ENCODE assay signal across 25 mouse cellular contexts in the genomic region with DNA sequence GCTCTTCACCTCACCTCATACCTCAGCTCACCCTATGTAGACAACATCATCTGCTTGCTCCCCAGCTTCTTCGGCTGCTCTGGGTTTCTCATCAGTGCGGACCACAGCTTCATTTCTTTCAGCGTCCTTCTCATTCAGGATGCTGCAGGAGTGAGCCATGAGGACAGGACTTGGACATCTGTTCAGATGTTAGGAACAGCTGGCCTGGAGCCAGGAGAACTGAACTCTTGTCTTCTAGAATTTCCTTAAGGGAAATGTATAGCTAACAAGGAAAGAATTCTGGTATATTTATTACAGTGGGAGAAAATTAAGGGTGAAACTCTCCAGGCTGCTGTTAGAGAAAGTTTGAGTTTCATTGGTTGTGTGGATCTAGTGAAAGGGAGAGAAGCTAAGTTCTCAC.
DNase-seq lines count a peak whose midpoint lies in the region; ATAC-seq and TF ChIP-seq lines count a peak whose summit lies in the region.
"Had no signal": no experiment of that assay in that cellular context is flagged by ENCODE, and none has a peak within 500 bp of the region (broad histone marks: within the 10 kb centered on the region; RNA-seq: fewer than 3 reads in every experiment).

No protein-coding gene starts in this region.

- H3K4me3 ChIP-seq in heart, embryonic 10.5 days = no peak overlapping the region
- no peak overlapping the region for H3K4me3 ChIP-seq in kidney, postnatal 0 days (replicated peaks; ENCODE audit: low read depth, low read length)
- no peak overlapping the region for H3K4me3 ChIP-seq in limb, embryonic 14.5 days (replicated peaks; ENCODE audit: low read length)
- H3K4me3 ChIP-seq in limb, embryonic 10.5 days = no peak overlapping the region
- H3K4me3 ChIP-seq: embryonic facial prominence, embryonic 12.5 days; erythroblast, embryonic 14.5 days; forebrain, embryonic 12.5 days; forebrain, embryonic 15.5 days; heart, embryonic 13.5 days; hindbrain, embryonic 10.5 days; hindbrain, embryonic 13.5 days; intestine, embryonic 15.5 days had no signal

- ATAC-seq in kidney, postnatal 0 days (replicated peaks; ENCODE audit: low FRiP score, low read depth) = no peak
- no peak for ATAC-seq in limb, embryonic 14.5 days (ENCODE audit: low FRiP score, low read depth)
- ATAC-seq: forebrain, embryonic 15.5 days; hindbrain, embryonic 16.5 days; intestine, embryonic 15.5 days; Patski had no signal

- WGBS in heart, embryonic 10.5 days = 92% methylated on average over 3 of the region's 3 CpGs
- 74% methylated on average over 3 of the region's 3 CpGs for WGBS in kidney, postnatal 0 days
- WGBS in limb, embryonic 14.5 days = 84% methylated on average over 3 of the region's 3 CpGs
- 94% methylated on average over 3 of the region's 3 CpGs for WGBS in limb, embryonic 10.5 days

- TF ChIP-seq POLR2A in limb, embryonic 14.5 days (IDR thresholded peaks at IDR 0.05; ENCODE audit: borderline replicate concordance, extremely low read depth, insufficient read depth, insufficient read length) = no peak

- H3K9ac ChIP-seq in kidney, postnatal 0 days (ENCODE audit: low read depth, low read length) = no peak overlapping the region
- no peak overlapping the region for H3K9ac ChIP-seq in limb, embryonic 14.5 days (ENCODE audit: low read depth, low read length, severe bottlenecking)
- H3K9ac ChIP-seq: embryonic facial prominence, embryonic 12.5 days; forebrain, embryonic 12.5 days; forebrain, embryonic 15.5 days; heart, embryonic 13.5 days; hindbrain, embryonic 13.5 days; intestine, embryonic 15.5 days had no signal

- no peaks in the 10 kb centered on the region for H3K27me3 ChIP-seq in heart, embryonic 10.5 days (ENCODE audit: insufficient read depth, poor library complexity, severe bottlenecking)
- no peaks in the 10 kb centered on the region for H3K27me3 ChIP-seq in kidney, postnatal 0 days (ENCODE audit: insufficient read depth, low read length)
- no peaks in the 10 kb centered on the region for H3K27me3 ChIP-seq in limb, embryonic 14.5 days (ENCODE audit: control insufficient read depth, insufficient read depth, low read length)
- no peaks in the 10 kb centered on the region for H3K27me3 ChIP-seq in limb, embryonic 10.5 days (ENCODE audit: low read depth, poor library complexity, severe bottlenecking)
- H3K27me3 ChIP-seq: embryonic facial prominence, embryonic 12.5 days; forebrain, embryonic 12.5 days; forebrain, embryonic 15.5 days; heart, embryonic 13.5 days; hindbrain, embryonic 13.5 days; intestine, embryonic 15.5 days had no signal

- H3K9me3 ChIP-seq in heart, embryonic 10.5 days = no peaks in the 10 kb centered on the region
- no peaks in the 10 kb centered on the region for H3K9me3 ChIP-seq in kidney, postnatal 0 days (replicated peaks; ENCODE audit: low read length)
- no peaks in the 10 kb centered on the region for H3K9me3 ChIP-seq in limb, embryonic 14.5 days (ENCODE audit: control insufficient read depth, low read length)
- no peaks in the 10 kb centered on the region for H3K9me3 ChIP-seq in limb, embryonic 10.5 days (replicated peaks)
- H3K9me3 ChIP-seq: embryonic facial prominence, embryonic 12.5 days; forebrain, embryonic 12.5 days; forebrain, embryonic 15.5 days; heart, embryonic 13.5 days; hindbrain, embryonic 10.5 days; hindbrain, embryonic 13.5 days; intestine, embryonic 15.5 days had no signal

- H3K4me2 ChIP-seq in kidney, postnatal 0 days (ENCODE audit: low read length) = no peak overlapping the region
- no peak overlapping the region for H3K4me2 ChIP-seq in limb, embryonic 14.5 days (replicated peaks; ENCODE audit: low read depth, low read length, severe bottlenecking)
- H3K4me2 ChIP-seq: embryonic facial prominence, embryonic 12.5 days; forebrain, embryonic 12.5 days; forebrain, embryonic 15.5 days; heart, embryonic 13.5 days; hindbrain, embryonic 13.5 days; intestine, embryonic 15.5 days had no signal

- no peaks in the 10 kb centered on the region for H3K36me3 ChIP-seq in heart, embryonic 10.5 days
- H3K36me3 ChIP-seq in kidney, postnatal 0 days (ENCODE audit: insufficient read depth, low read length) = no peaks in the 10 kb centered on the region
- H3K36me3 ChIP-seq in limb, embryonic 14.5 days (ENCODE audit: control insufficient read depth, insufficient read depth, low read length) = no peaks in the 10 kb centered on the region
- no peaks in the 10 kb centered on the region for H3K36me3 ChIP-seq in limb, embryonic 10.5 days
- H3K36me3 ChIP-seq: embryonic facial prominence, embryonic 12.5 days; forebrain, embryonic 12.5 days; forebrain, embryonic 15.5 days; G1E; heart, embryonic 13.5 days; hindbrain, embryonic 10.5 days; hindbrain, embryonic 13.5 days; intestine, embryonic 15.5 days had no signal

- no peaks in the 10 kb centered on the region for H3K4me1 ChIP-seq in heart, embryonic 10.5 days
- H3K4me1 ChIP-seq in kidney, postnatal 0 days (replicated peaks; ENCODE audit: insufficient read depth, low read length) = no peaks in the 10 kb centered on the region
- H3K4me1 ChIP-seq in limb, embryonic 14.5 days (ENCODE audit: control insufficient read depth, insufficient read depth, low read length) = no peaks in the 10 kb centered on the region
- H3K4me1 ChIP-seq in limb, embryonic 10.5 days = 0 out of 2 replicates have a peak, but pooled peaks cover 5% of the 10 kb centered on the region
- H3K4me1 ChIP-seq: embryonic facial prominence, embryonic 12.5 days; forebrain, embryonic 12.5 days; forebrain, embryonic 15.5 days; heart, embryonic 13.5 days; hindbrain, embryonic 10.5 days; hindbrain, embryonic 13.5 days; intestine, embryonic 15.5 days had no signal

- no peak overlapping the region for H3K27ac ChIP-seq in heart, embryonic 10.5 days
- H3K27ac ChIP-seq in kidney, postnatal 0 days = no peak overlapping the region
- no peak overlapping the region for H3K27ac ChIP-seq in limb, embryonic 14.5 days (replicated peaks; ENCODE audit: low read depth, low read length)
- no peak overlapping the region for H3K27ac ChIP-seq in limb, embryonic 10.5 days
- H3K27ac ChIP-seq: embryonic facial prominence, embryonic 12.5 days; forebrain, embryonic 12.5 days; forebrain, embryonic 15.5 days; heart, embryonic 13.5 days; hindbrain, embryonic 10.5 days; hindbrain, embryonic 13.5 days; intestine, embryonic 15.5 days had no signal

- TF ChIP-seq CTCF in kidney, postnatal 0 days (IDR thresholded peaks at IDR 0.05; ENCODE audit: low read depth) = no peak

- peak; percentile 71 for DNase-seq in heart, embryonic 10.5 days (ENCODE audit: low spot score)
- DNase-seq in heart, adult 8-10 months (ENCODE audit: low spot score) = no peak
- DNase-seq in kidney, postnatal 0 days (ENCODE audit: low spot score) = peak; percentile 17
- DNase-seq in kidney, adult 9 months = no peak
- DNase-seq in limb, embryonic 14.5 days (ENCODE audit: low spot score) = peak; percentile 62
- no peak for DNase-seq in limb, embryonic 10.5 days (ENCODE audit: low spot score)
- DNase-seq: adrenal gland, postnatal 10 days; adrenal gland, postnatal 36 days; B cell, adult 2 months; cerebellum, adult 18-20 months; cerebellum, adult 9-10 months; cerebellum, postnatal 14 days; gastrocnemius, postnatal 25 days; heart, adult 18-20 months had no signal

Comparison
In these comparisons a context has a peak if more than half of its experiments do, and no peak if none do; other contexts are left out.
1. DNase-seq: peak in heart, embryonic 10.5 days (single experiment), kidney, postnatal 0 days (single experiment) and limb, embryonic 14.5 days (single experiment); none in heart, adult 8-10 months (single experiment), kidney, adult 9 months (single experiment) and limb, embryonic 10.5 days (single experiment).